ENCODE assay signal across 21 mouse cellular contexts in genomic region chr10:87037062-87037461, GRCm38 (mm10). TPM values are rescaled to one million over a fixed set of nuclear protein-coding genes. Genes with fewer than 3 reads are reported as not detected.
DNase-seq lines count a peak whose midpoint lies in the region; ATAC-seq and TF ChIP-seq lines count a peak whose summit lies in the region.
"Had no signal": no experiment of that assay in that cellular context is flagged by ENCODE, and none has a peak within 500 bp of the region (broad histone marks: within the 10 kb centered on the region; RNA-seq: fewer than 3 reads in every experiment).

No protein-coding gene starts in this region.

- ATAC-seq in heart, embryonic 11.5 days (replicated peaks; ENCODE audit: insufficient number of reproducible peaks, low FRiP score, low TSS enrichment), result 0 out of 2 replicates have a peak, but pooled peaks have one; percentile 55
- no peak for ATAC-seq in hindbrain, embryonic 11.5 days (ENCODE audit: low FRiP score)
- no peak for ATAC-seq in hindbrain, postnatal 0 days
- no peak for ATAC-seq in midbrain, postnatal 0 days (ENCODE audit: low FRiP score)
- ATAC-seq: activated CD4-positive, CD25-positive, alpha-beta regulatory T cell, adult 4 months; inflammation-experienced regulatory T-cells, adult 6 months; Patski had no signal

- H3K27ac ChIP-seq in heart, embryonic 11.5 days (ENCODE audit: low read depth, low read length), result no peak overlapping the region
- H3K27ac ChIP-seq in hindbrain, embryonic 11.5 days (ENCODE audit: low read depth, low read length), result peak overlapping the region; percentile 27; the same call in 1 of the 2 replicates
- H3K27ac ChIP-seq in hindbrain, postnatal 0 days, result no peak overlapping the region
- H3K27ac ChIP-seq in midbrain, postnatal 0 days (ENCODE audit: low read depth, low read length), result no peak overlapping the region
- H3K27ac ChIP-seq: kidney, embryonic 15.5 days; limb, embryonic 10.5 days had no signal

- intact Hi-C loops in heart, postnatal 10 days (cut with DNase I), result no loop called here

- DNase-seq in heart, postnatal 10 days, result no peak
- DNase-seq in hindbrain, embryonic 11.5 days (ENCODE audit: low spot score), result no peak
- peak; percentile 17 for DNase-seq in hindbrain, postnatal 0 days (ENCODE audit: low spot score)
- DNase-seq in midbrain, postnatal 0 days (ENCODE audit: low spot score), result peak; percentile 23
- DNase-seq in cerebellum, postnatal 36 days, result no peak
- DNase-seq in spleen, adult 12 weeks (ENCODE audit: low spot score), result no peak
- DNase-seq: adrenal gland, postnatal 25 days; cerebellum, adult 9-11 months; gastrocnemius, postnatal 14 days; lung, adult 2 months; lung, postnatal 36 days had no signal

- 25% methylated on average over 5 of the region's 5 CpGs for WGBS in heart, embryonic 11.5 days (ENCODE audit: insufficient replicate concordance)
- 28% methylated on average over 5 of the region's 5 CpGs for WGBS in hindbrain, embryonic 11.5 days
- WGBS in hindbrain, postnatal 0 days, result 22% methylated on average over 5 of the region's 5 CpGs
- WGBS in midbrain, postnatal 0 days, result 19% methylated on average over 5 of the region's 5 CpGs

- peaks cover 8% of the 10 kb centered on the region for H3K4me1 ChIP-seq in heart, embryonic 11.5 days (ENCODE audit: control insufficient read depth, insufficient read depth, low read length)
- H3K4me1 ChIP-seq in hindbrain, embryonic 11.5 days (replicated peaks; ENCODE audit: control insufficient read depth, insufficient read depth, low read length), result peaks cover 6% of the 10 kb centered on the region
- 0 out of 2 replicates have a peak, but pooled peaks cover 4% of the 10 kb centered on the region for H3K4me1 ChIP-seq in hindbrain, postnatal 0 days (ENCODE audit: insufficient read depth, low read length)
- no peaks in the 10 kb centered on the region for H3K4me1 ChIP-seq in midbrain, postnatal 0 days (ENCODE audit: insufficient read depth, low read length)
- H3K4me1 ChIP-seq: kidney, embryonic 15.5 days had no signal

- no peaks in the 10 kb centered on the region for H3K36me3 ChIP-seq in heart, embryonic 11.5 days (ENCODE audit: control insufficient read depth, insufficient read depth, low read length)
- no peaks in the 10 kb centered on the region for H3K36me3 ChIP-seq in hindbrain, embryonic 11.5 days (ENCODE audit: control insufficient read depth, insufficient read depth, low read length)
- no peaks in the 10 kb centered on the region for H3K36me3 ChIP-seq in hindbrain, postnatal 0 days (ENCODE audit: insufficient read depth, low read length)
- no peaks in the 10 kb centered on the region for H3K36me3 ChIP-seq in midbrain, postnatal 0 days (ENCODE audit: insufficient read depth, low read length)
- H3K36me3 ChIP-seq: kidney, embryonic 15.5 days; limb, embryonic 10.5 days had no signal

- H3K4me2 ChIP-seq in heart, embryonic 11.5 days, result peak overlapping the region; percentile 25; the same call in 1 of the 2 replicates
- no peak overlapping the region for H3K4me2 ChIP-seq in hindbrain, embryonic 11.5 days (replicated peaks; ENCODE audit: low read depth, low read length)
- no peak overlapping the region for H3K4me2 ChIP-seq in hindbrain, postnatal 0 days (ENCODE audit: low read depth, low read length)
- no peak overlapping the region for H3K4me2 ChIP-seq in midbrain, postnatal 0 days (ENCODE audit: low read depth, low read length, poor library complexity, severe bottlenecking)
- H3K4me2 ChIP-seq: kidney, embryonic 15.5 days; liver, embryonic 11.5 days had no signal

- no peak overlapping the region for H3K9ac ChIP-seq in heart, embryonic 11.5 days (ENCODE audit: low read depth, low read length)
- H3K9ac ChIP-seq in hindbrain, embryonic 11.5 days (ENCODE audit: low read depth, low read length), result no peak overlapping the region
- no peak overlapping the region; the same call in 1 of the 2 replicates for H3K9ac ChIP-seq in hindbrain, postnatal 0 days (replicated peaks; ENCODE audit: low read length)
- no peak overlapping the region for H3K9ac ChIP-seq in midbrain, postnatal 0 days (replicated peaks; ENCODE audit: low read length, poor library complexity, severe bottlenecking)
- H3K9ac ChIP-seq: kidney, embryonic 15.5 days had no signal

- H3K4me3 ChIP-seq in heart, embryonic 11.5 days (ENCODE audit: low read depth, low read length), result no peak overlapping the region
- H3K4me3 ChIP-seq in hindbrain, embryonic 11.5 days (ENCODE audit: low read depth, low read length), result no peak overlapping the region
- no peak overlapping the region for H3K4me3 ChIP-seq in hindbrain, postnatal 0 days (ENCODE audit: low read length)
- no peak overlapping the region for H3K4me3 ChIP-seq in midbrain, postnatal 0 days (ENCODE audit: low read depth, low read length)
- H3K4me3 ChIP-seq: kidney, embryonic 15.5 days; limb, embryonic 10.5 days had no signal

- TF ChIP-seq CTCF in hindbrain, postnatal 0 days (IDR thresholded peaks at IDR 0.05; ENCODE audit: low read depth), result no peak
- no peak for TF ChIP-seq CTCF in midbrain, postnatal 0 days (IDR thresholded peaks at IDR 0.05)

- H3K9me3 ChIP-seq in heart, embryonic 11.5 days (replicated peaks; ENCODE audit: control insufficient read depth, low read length), result no peaks in the 10 kb centered on the region
- H3K9me3 ChIP-seq in hindbrain, embryonic 11.5 days (ENCODE audit: control insufficient read depth, low read length), result no peaks in the 10 kb centered on the region
- H3K9me3 ChIP-seq in hindbrain, postnatal 0 days (ENCODE audit: low read length), result no peaks in the 10 kb centered on the region
- no peaks in the 10 kb centered on the region for H3K9me3 ChIP-seq in midbrain, postnatal 0 days (ENCODE audit: low read length)
- H3K9me3 ChIP-seq: kidney, embryonic 15.5 days; limb, embryonic 10.5 days had no signal

- H3K27me3 ChIP-seq in heart, embryonic 11.5 days (ENCODE audit: control insufficient read depth, insufficient read depth, low read length), result no peaks in the 10 kb centered on the region
- no peaks in the 10 kb centered on the region for H3K27me3 ChIP-seq in hindbrain, embryonic 11.5 days (ENCODE audit: control insufficient read depth, insufficient read depth, low read length)
- no peaks in the 10 kb centered on the region for H3K27me3 ChIP-seq in hindbrain, postnatal 0 days (ENCODE audit: insufficient read depth, low read length)
- H3K27me3 ChIP-seq in midbrain, postnatal 0 days (ENCODE audit: insufficient read depth, low read length), result no peaks in the 10 kb centered on the region
- H3K27me3 ChIP-seq: kidney, embryonic 15.5 days had no signal

RNA-seq across cellular contexts. Expression of gene 1700113H08Rik, which starts 20.8 kb away (rescaled TPM):
- polyA plus RNA-seq in heart, embryonic 11.5 days (2014; fragmentation: Nextera tagmentation; extraction: Ambion mirVana), result 0.20 TPM in 1 of 2 replicates, not detected in the other
- under 1 TPM in 1 of 2 experiments, not detected in 1; 0.35 TPM for total RNA-seq in heart, postnatal 10 days (2021)
- 0.14 and 0.42 TPM in 2 replicates for polyA plus RNA-seq in hindbrain, embryonic 11.5 days (2014; fragmentation: Nextera tagmentation; extraction: Ambion mirVana)
- total RNA-seq in hindbrain, postnatal 0 days (2014; rRNA removed), result 0.89 TPM in 1 of 2 replicates, not detected in the other
- 0.25 and 0.39 TPM in 2 replicates for polyA plus RNA-seq in hindbrain, postnatal 0 days (2015; fragmentation: Nextera tagmentation; extraction: Ambion mirVana)
- not detected in 2 replicates for total RNA-seq in midbrain, postnatal 0 days (2014; rRNA removed)
- polyA plus RNA-seq in midbrain, postnatal 0 days (2015; fragmentation: Nextera tagmentation; extraction: Ambion mirVana), result 0.27 and 0.34 TPM in 2 replicates
- total RNA-seq: adrenal gland, postnatal 25 days; layer of hippocampus, adult 18-20 months had no signal
- polyA plus RNA-seq: activated CD4-positive, CD25-positive, alpha-beta regulatory T cell, adult 4 months; C2C12; inflammation-experienced regulatory T-cells, adult 6 months; kidney, embryonic 15.5 days; limb, embryonic 10.5 days; liver, embryonic 11.5 days; lung, adult 2 months; Patski; stomach, embryonic 16.5 days had no signal

RNA-seq across cellular contexts. Expression of gene Stab2, which starts 29.2 kb away (rescaled TPM):
- 0.41 and 1.5 TPM in 2 replicates for polyA plus RNA-seq in heart, embryonic 11.5 days (2014; fragmentation: Nextera tagmentation; extraction: Ambion mirVana)
- total RNA-seq in heart, postnatal 10 days (2021), result under 1 TPM; 0.22 to 0.41 TPM
- polyA plus RNA-seq in hindbrain, embryonic 11.5 days (2014; fragmentation: Nextera tagmentation; extraction: Ambion mirVana), result 0.20 and 0.26 TPM in 2 replicates
- 0.42 TPM in 1 of 2 replicates, not detected in the other for total RNA-seq in hindbrain, postnatal 0 days (2014; rRNA removed)
- 0.10 and 0.42 TPM in 2 replicates for polyA plus RNA-seq in hindbrain, postnatal 0 days (2015; fragmentation: Nextera tagmentation; extraction: Ambion mirVana)
- 0.05 and 0.71 TPM in 2 replicates for total RNA-seq in midbrain, postnatal 0 days (2014; rRNA removed)
- polyA plus RNA-seq in midbrain, postnatal 0 days (2015; fragmentation: Nextera tagmentation; extraction: Ambion mirVana), result 0.04 and 0.41 TPM in 2 replicates
- polyA plus RNA-seq: activated CD4-positive, CD25-positive, alpha-beta regulatory T cell, adult 4 months had no signal

Comparison
In these comparisons a context has a peak if more than half of its experiments do, and no peak if none do; other contexts are left out.
1. DNase-seq: peak in hindbrain, postnatal 0 days (single experiment) and midbrain, postnatal 0 days (single experiment); none in heart, postnatal 10 days (0 of 2), hindbrain, embryonic 11.5 days (single experiment), cerebellum, postnatal 36 days (0 of 2) and spleen, adult 12 weeks (single experiment).